Mouse (Mus musculus) heart, embryonic 13.5 days (tissue): ENCODE measurements around the gene Chat. TPM values are rescaled to one million over a fixed set of nuclear protein-coding genes. Genes with fewer than 3 reads are reported as not detected.
A peak's percentile ranks its signal among the peaks of the same experiment; 100 is the strongest.
"Not testable (repeated sequence)": the region's sequence is repeated elsewhere in the genome, so short reads cannot be mapped to it uniquely, and the experiment has no call there.

Experiments
- ATAC-seq: fragments of 200-750 bp; cut with Nextera tagmentation; 2 replicates; pipeline ENCODE4 v1.8.0; 2017; ENCODE audit warnings: moderate TSS enrichment; ENCODE audit not compliant: insufficient number of reproducible peaks, low FRiP score, low TSS enrichment; ENCODE audit errors: extremely low read depth
- H3K27ac ChIP-seq: fragments of 300-500 bp; sonication (generic); replicated peaks from 2 replicates; pipeline ENCODE4 v1.5.1; 2015; ENCODE audit warnings: moderate library complexity, mild to moderate bottlenecking, inconsistent platforms
- H3K27me3 ChIP-seq: fragments of 300-500 bp; sonication (generic); replicated peaks from 2 replicates; pipeline ENCODE4 v1.6.1; 2015; ENCODE audit warnings: mild to moderate bottlenecking, inconsistent platforms
- H3K36me3 ChIP-seq: fragments of 300-500 bp; sonication (generic); 2 replicates; pipeline ENCODE4 v1.6.1; 2015; ENCODE audit warnings: mild to moderate bottlenecking, inconsistent platforms
- H3K4me1 ChIP-seq: fragments of 300-500 bp; sonication (generic); 2 replicates; pipeline ENCODE4 v1.6.1; 2015; ENCODE audit warnings: inconsistent platforms
- H3K4me2 ChIP-seq: fragments of 300-500 bp; sonication (generic); 2 replicates; pipeline ENCODE4 v1.6.1; 2015; ENCODE audit warnings: inconsistent platforms, mild to moderate bottlenecking, moderate library complexity
- H3K4me3 ChIP-seq: fragments of 300-500 bp; sonication (generic); 2 replicates; pipeline ENCODE4 v1.5.1; 2015; ENCODE audit warnings: moderate library complexity, mild to moderate bottlenecking, inconsistent platforms
- H3K9ac ChIP-seq: fragments of 300-500 bp; sonication (generic); 2 replicates; pipeline ENCODE4 v1.6.1; 2015; ENCODE audit warnings: inconsistent platforms, mild to moderate bottlenecking, moderate library complexity
- H3K9me3 ChIP-seq: fragments of 300-500 bp; sonication (generic); 2 replicates; pipeline ENCODE4 v1.6.1; 2016; ENCODE audit warnings: inconsistent platforms
- WGBS: fragments of 180-500 bp; shearing (Covaris S2); methylation state at CpG from one replicate; pipeline ENCODE4 v1.1.7; 2015; ENCODE audit warnings: mixed read lengths; 5-methylcytosine and 5-hydroxymethylcytosine counted together
- polyA plus RNA-seq: library from polyadenylated mRNA; unstranded; fragments of >200 nt; fragmentation: Nextera tagmentation; extraction: Ambion mirVana; gene quantifications from 2 replicates; pipeline ENCODE4 v1.2.1, GENCODE M21; 2015

The Chat gene
- polyA plus RNA-seq, 1 experiment from 2014 or later: 0.05 TPM

DNA sequence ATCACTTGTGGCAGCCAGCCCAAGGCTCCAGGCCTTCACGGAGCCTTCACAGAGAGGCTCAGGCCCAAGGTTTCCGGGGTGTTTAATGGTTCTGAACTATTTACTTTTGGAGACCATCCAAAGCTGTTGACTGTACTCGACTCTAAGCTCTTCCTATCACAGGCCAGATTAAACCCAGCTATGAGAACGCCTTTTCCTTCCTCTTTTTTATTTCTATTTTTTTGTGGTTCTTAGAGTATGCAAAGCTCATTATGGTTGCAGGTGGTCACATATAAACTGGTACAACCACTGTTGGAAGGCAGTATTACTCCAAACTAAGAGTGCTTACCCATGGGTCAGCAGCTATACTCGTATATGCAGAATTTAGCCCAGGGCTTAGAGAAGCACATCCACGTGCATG, 18.8 kb downstream of the Chat start:
- Histone ChIP-seq H3K36me3 (no peaks in the 10 kb centered on the region), H3K27ac (no peak overlapping the region), H3K4me3 (no peak overlapping the region), H3K9me3 (no peaks in the 10 kb centered on the region), H3K9ac (no peak overlapping the region), H3K4me1 (no peaks in the 10 kb centered on the region), H3K27me3 (peaks cover 43% of the 10 kb centered on the region), H3K4me2 (no peak overlapping the region)
- WGBS: 69% methylated on average over 6 of the region's 6 CpGs
- no peak for ATAC-seq

DNA sequence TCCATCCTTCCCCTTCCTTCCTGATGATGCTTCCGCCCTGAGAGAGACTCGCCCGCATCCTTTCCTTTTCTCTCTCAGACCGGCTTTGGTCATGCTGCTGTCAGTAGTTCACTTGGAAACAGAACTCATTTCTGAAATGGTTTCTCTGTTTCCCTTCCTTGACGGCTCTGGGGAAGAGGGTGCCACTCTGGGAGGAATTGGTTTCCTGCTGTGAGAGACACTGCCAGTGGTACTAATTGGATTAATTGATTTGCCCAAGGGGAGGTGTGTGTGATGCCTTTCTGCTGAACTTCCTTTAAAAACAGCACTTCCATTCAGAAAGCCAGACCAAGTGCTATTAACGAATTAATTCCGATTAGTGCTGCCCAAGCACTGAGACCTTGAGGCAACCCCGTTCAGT, 22.3 kb downstream of the Chat start:
- Histone ChIP-seq H3K27ac (no peak overlapping the region), H3K27me3 (peaks cover 53% of the 10 kb centered on the region), H3K9ac (no peak overlapping the region), H3K36me3 (no peaks in the 10 kb centered on the region), H3K4me1 (no peaks in the 10 kb centered on the region), H3K9me3 (no peaks in the 10 kb centered on the region), H3K4me2 (no peak overlapping the region), H3K4me3 (no peak overlapping the region)
- 18% methylated on average over 8 of the region's 8 CpGs for WGBS
- ATAC-seq: no peak

DNA sequence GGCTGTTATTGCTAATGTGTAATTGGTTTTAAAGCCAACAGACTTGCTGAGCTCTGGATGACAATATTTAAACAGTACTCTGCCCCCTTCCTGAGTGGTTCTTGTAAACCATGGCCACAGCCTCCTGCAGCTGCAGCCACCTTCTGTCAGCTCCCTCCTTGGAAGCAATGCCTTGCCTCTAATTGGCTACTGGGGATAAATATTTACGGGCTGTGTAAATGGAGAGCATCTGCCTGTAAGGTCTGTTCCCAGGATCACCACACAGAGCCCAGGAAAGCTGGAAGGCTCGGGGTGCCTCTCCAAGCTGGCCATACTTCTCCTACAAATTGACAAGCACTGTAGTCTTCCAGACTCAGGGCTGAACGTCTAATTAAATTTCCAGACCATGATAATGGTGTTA, 26.0 kb downstream of the Chat start:
- Histone ChIP-seq H3K36me3 (no peaks in the 10 kb centered on the region), H3K9me3 (no peaks in the 10 kb centered on the region), H3K27ac (no peak overlapping the region), H3K4me2 (no peak overlapping the region), H3K27me3 (peaks cover 45% of the 10 kb centered on the region), H3K9ac (no peak overlapping the region), H3K4me1 (no peaks in the 10 kb centered on the region), H3K4me3 (no peak overlapping the region)
- WGBS: 37% methylated on average over 3 of the region's 3 CpGs
- no peak for ATAC-seq

- H3K9me3 ChIP-seq: no peaks in the 10 kb centered on the region
- no peak overlapping the region for H3K4me2 ChIP-seq
- no peaks in the 10 kb centered on the region for H3K4me1 ChIP-seq
- peaks cover 41% of the 10 kb centered on the region for H3K27me3 ChIP-seq
- no peaks in the 10 kb centered on the region for H3K36me3 ChIP-seq
- no peak overlapping the region for H3K9ac ChIP-seq
- no peak for ATAC-seq
- WGBS: 56% methylated on average over 5 of the region's 5 CpGs
- no peak overlapping the region for H3K27ac ChIP-seq
- H3K4me3 ChIP-seq: no peak overlapping the region
Observed at GRCm38 (mm10) chr14:32439316-32439715, 26.5 kb downstream of the Chat start.

- no peak for ATAC-seq
- WGBS: 40% methylated on average over 5 of the region's 5 CpGs
Observed at GRCm38 (mm10) chr14:32437352-32437793, 28.4 kb downstream of the Chat start.

GRCm38 (mm10) chr14:32429030-32429602, 36.7 kb downstream of the Chat start:
- Histone ChIP-seq H3K4me2 (no peak overlapping the region), H3K27me3 (peaks cover 17% of the 10 kb centered on the region), H3K9me3 (no peaks in the 10 kb centered on the region), H3K27ac (no peak overlapping the region), H3K4me3 (no peak overlapping the region), H3K4me1 (no peaks in the 10 kb centered on the region), H3K9ac (no peak overlapping the region), H3K36me3 (no peaks in the 10 kb centered on the region)
- WGBS: 48% methylated on average over 8 of the region's 8 CpGs
- ATAC-seq: no peak

More at GRCm38 (mm10) chr14:32437352-32437793, 28.4 kb downstream of the Chat start:
- Histone ChIP-seq H3K36me3 (no peaks in the 10 kb centered on the region), H3K4me3 (no peak overlapping the region), H3K4me2 (no peak overlapping the region), H3K9ac (no peak overlapping the region), H3K27me3 (peaks cover 22% of the 10 kb centered on the region; the same call in 1 of the 2 replicates), H3K4me1 (no peaks in the 10 kb centered on the region), H3K9me3 (no peaks in the 10 kb centered on the region), H3K27ac (no peak overlapping the region)

DNA sequence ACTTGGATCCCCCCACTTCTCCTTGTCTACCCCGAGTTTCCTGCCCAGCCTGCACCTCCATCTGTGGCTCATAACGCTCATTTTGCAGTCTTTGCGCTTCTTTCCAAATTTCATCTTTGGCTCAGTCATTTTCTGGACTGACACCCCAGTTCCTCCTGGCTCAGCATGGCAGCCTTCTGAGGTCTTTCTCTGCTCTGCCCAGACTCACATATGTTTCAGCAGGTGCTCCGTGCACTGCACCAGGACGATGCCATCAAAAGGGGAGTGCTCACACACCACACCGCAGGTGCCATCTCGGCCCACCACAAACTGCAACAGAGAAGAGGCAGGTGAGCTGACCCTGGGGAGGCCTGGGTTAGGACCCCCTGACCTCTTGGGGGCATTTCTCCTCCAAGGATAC, 41.8 kb downstream of the Chat start:
- WGBS: 75% methylated on average over 7 of the region's 7 CpGs
- no peaks in the 10 kb centered on the region for H3K4me1 ChIP-seq
- H3K4me3 ChIP-seq: no peak overlapping the region
- H3K27me3 ChIP-seq: peaks cover 19% of the 10 kb centered on the region
- no peaks in the 10 kb centered on the region for H3K36me3 ChIP-seq
- ATAC-seq: no peak
- H3K27ac ChIP-seq: no peak overlapping the region
- no peaks in the 10 kb centered on the region for H3K9me3 ChIP-seq
- H3K4me2 ChIP-seq: no peak overlapping the region
- H3K9ac ChIP-seq: no peak overlapping the region

DNA sequence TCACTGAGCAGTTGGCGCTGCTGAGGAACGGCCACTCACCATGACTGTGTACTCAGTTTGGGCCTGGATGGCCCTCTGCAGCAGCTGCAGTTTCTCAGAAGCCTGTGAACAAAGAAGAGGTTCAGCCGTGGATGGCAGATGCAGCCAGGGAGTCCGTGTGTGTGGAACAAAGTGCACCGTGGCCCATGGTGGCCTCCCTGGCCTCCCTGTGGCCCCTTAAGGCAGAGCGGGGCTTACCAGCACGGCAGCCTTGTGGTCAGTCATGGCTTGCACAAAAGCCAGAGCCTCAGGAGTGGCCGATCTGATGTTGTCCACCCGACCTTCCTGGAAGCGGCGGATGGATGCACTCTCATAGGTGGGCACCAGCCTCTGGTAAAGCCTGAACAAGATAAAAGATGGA, 47.0 kb downstream of the Chat start:
- Histone ChIP-seq H3K4me1 (no peaks in the 10 kb centered on the region), H3K4me2 (no peak overlapping the region), H3K4me3 (no peak overlapping the region), H3K27ac (no peak overlapping the region), H3K9ac (no peak overlapping the region), H3K27me3 (peaks cover 8% of the 10 kb centered on the region; the same call in 1 of the 2 replicates), H3K9me3 (peaks cover 11% of the 10 kb centered on the region; the same call in 1 of the 2 replicates), H3K36me3 (no peaks in the 10 kb centered on the region)
- no peak for ATAC-seq
- WGBS: 84% methylated on average over 11 of the region's 11 CpGs

DNA sequence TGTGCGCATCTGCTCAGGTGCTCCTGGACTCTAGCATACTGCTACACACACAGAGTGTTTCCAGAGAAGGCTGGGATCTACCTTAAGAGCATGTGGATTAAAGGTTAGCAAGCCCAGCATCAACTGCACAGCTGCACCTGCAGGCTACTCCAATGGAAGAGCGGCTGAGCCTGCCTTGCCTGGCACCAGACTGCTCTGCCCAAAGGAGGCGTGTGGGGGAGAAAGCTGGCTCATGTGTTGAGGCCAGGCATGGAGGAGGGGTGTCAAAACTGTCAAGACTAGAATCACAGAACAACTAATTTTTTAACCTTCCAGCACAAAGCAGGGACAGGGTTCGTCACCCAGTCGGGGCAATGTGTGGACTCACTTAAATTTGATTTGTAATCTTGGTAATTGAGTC, 53.7 kb downstream of the Chat start:
- H3K9ac ChIP-seq: no peak overlapping the region
- no peaks in the 10 kb centered on the region for H3K4me1 ChIP-seq
- peaks cover 7% of the 10 kb centered on the region; the same call in 1 of the 2 replicates for H3K9me3 ChIP-seq
- no peaks in the 10 kb centered on the region for H3K36me3 ChIP-seq
- no peak overlapping the region for H3K4me3 ChIP-seq
- H3K4me2 ChIP-seq: no peak overlapping the region
- no peaks in the 10 kb centered on the region for H3K27me3 ChIP-seq
- no peak overlapping the region for H3K27ac ChIP-seq
- no peak for ATAC-seq
- WGBS: 71% methylated on average over 5 of the region's 5 CpGs

- Histone ChIP-seq H3K9ac (no peak overlapping the region), H3K27ac (no peak overlapping the region), H3K4me2 (no peak overlapping the region), H3K27me3 (no peaks in the 10 kb centered on the region), H3K9me3 (0 out of 2 replicates have a peak, but pooled peaks cover 2% of the 10 kb centered on the region), H3K4me1 (no peaks in the 10 kb centered on the region), H3K36me3 (no peaks in the 10 kb centered on the region), H3K4me3 (no peak overlapping the region)
- ATAC-seq: no peak
- 86% methylated on average over 5 of the region's 5 CpGs for WGBS
Observed at GRCm38 (mm10) chr14:32410084-32410483, 55.7 kb downstream of the Chat start.

GRCm38 (mm10) chr14:32405399-32405798, 60.4 kb downstream of the Chat start:
- ATAC-seq, H3K27me3 ChIP-seq, H3K4me3 ChIP-seq, H3K27ac ChIP-seq, H3K9me3 ChIP-seq, H3K36me3 ChIP-seq, H3K9ac ChIP-seq, H3K4me1 ChIP-seq, H3K4me2 ChIP-seq: not testable (repeated sequence)
- 61% methylated on average over 1 of the region's 1 CpGs for WGBS

- ATAC-seq: peak; percentile 61
- Histone ChIP-seq H3K4me2 (peak within 1 kb of the TSS; percentile 5; the same call in 1 of the 2 replicates), H3K4me3 (no peak within 1 kb of the TSS), H3K4me1 (no peaks in the 10 kb centered on the region), H3K27ac (no peak within 1 kb of the TSS), H3K9ac (no peak within 1 kb of the TSS), H3K9me3 (no peaks in the 10 kb centered on the region), H3K36me3 (no peaks in the 10 kb centered on the region), H3K27me3 (peaks cover 44% of the 10 kb centered on the region)
- WGBS: 5% methylated on average over 13 of the region's 13 CpGs
Observed at GRCm38 (mm10) chr14:32388196-32388595, 77.6 kb downstream of the Chat start, which contains the start of gene 1700024G13Rik. Gene 1700024G13Rik (minus strand): TSS chr14:32388391.
